Mouse (Mus musculus): Measurements from ENCODE around the gene Urod.

GRCm38 (mm10) chr4:116995798-116996135, 1.6 kb upstream of the Urod start:
- TF ChIP-seq POLR2A (IDR thresholded peaks at IDR 0.05; ENCODE audit: borderline replicate concordance, extremely low read depth, low read depth, low read length) = no peak
- TF ChIP-seq CTCF (IDR thresholded peaks at IDR 0.05; ENCODE audit: insufficient read depth, low read length) = peak; percentile 27; the same call in 1 of the 2 replicates

Measured in lung, adult 2 months (tissue).